Mouse (Mus musculus) cortical plate, adult 2 months (tissue): Measurements from ENCODE around the gene Sema4g. TPM values are rescaled to one million over a fixed set of nuclear protein-coding genes. Genes with fewer than 3 reads are reported as not detected.

Experiments
- H3K27ac ChIP-seq: fragments of 200-500 bp; 2 replicates; pipeline ENCODE4 v1.5.1; 2012; ENCODE audit warnings: low read length, control low read depth, inconsistent platforms; ENCODE audit not compliant: insufficient read depth
- H3K4me1 ChIP-seq: fragments of 200-500 bp; 2 replicates; pipeline ENCODE4 v1.6.1; 2011; ENCODE audit warnings: low read length; ENCODE audit not compliant: control insufficient read depth, insufficient read depth
- H3K4me3 ChIP-seq: fragments of 200-500 bp; 2 replicates; pipeline ENCODE4 v1.5.1; 2011; ENCODE audit warnings: mild to moderate bottlenecking, low read length, control low read depth; ENCODE audit not compliant: insufficient read depth
- CTCF ChIP-seq: fragments of 200-500 bp; IDR thresholded peaks from 2 replicates; pipeline ENCODE4 v1.5.1; 2011; ENCODE audit warnings: mild to moderate bottlenecking, control low read depth, low read length; ENCODE audit not compliant: insufficient read depth; ENCODE audit errors: extremely low read depth
- POLR2A ChIP-seq: fragments of 200-500 bp; IDR thresholded peaks from 2 replicates; pipeline ENCODE4 v1.6.1; 2011; ENCODE audit warnings: mild to moderate bottlenecking, low read length, control low read depth; ENCODE audit not compliant: insufficient read depth; ENCODE audit errors: extremely low read depth
- polyA plus RNA-seq: library from polyadenylated mRNA; depleted of rRNA; stranded (reverse); fragments of >200 nt; gene quantifications from 2 replicates; pipeline ENCODE4 v1.2.3, GENCODE M21; 2012; rRNA removed

Sema4g gene
- polyA plus RNA-seq = 26.5 and 27.8 TPM in 2 replicates

GRCm38 (mm10) chr19:44988831-44989566 is at the start of gene Sema4g:
Gene Sema4g (plus strand): TSS chr19:44989101.
- TF ChIP-seq POLR2A = no peak
- TF ChIP-seq CTCF = no peak

GRCm38 (mm10) chr19:44959633-44960032 is 29.3 kb upstream of the Sema4g start:
- TF ChIP-seq POLR2A = no peak
- TF ChIP-seq CTCF = no peak
- H3K27ac ChIP-seq = no peak overlapping the region
- no peak overlapping the region for H3K4me3 ChIP-seq
- no peaks in the 10 kb centered on the region for H3K4me1 ChIP-seq

More at GRCm38 (mm10) chr19:44988831-44989566, at the start of gene Sema4g:
- Histone ChIP-seq H3K27ac (no peak within 1 kb of the TSS), H3K4me3 (peak within 1 kb of the TSS; percentile 59), H3K4me1 (peaks cover 5% of the 10 kb centered on the region; the same call in 1 of the 2 replicates)

- Histone ChIP-seq H3K4me1 (no peaks in the 10 kb centered on the region), H3K4me3 (no peak overlapping the region), H3K27ac (no peak overlapping the region)
- TF ChIP-seq POLR2A (no peak), CTCF (no peak)
Measured at GRCm38 (mm10) chr19:44965978-44966377, 22.9 kb upstream of the Sema4g start.

- no peak for TF ChIP-seq CTCF
- TF ChIP-seq POLR2A = no peak
- no peak overlapping the region for H3K4me3 ChIP-seq
- no peak overlapping the region for H3K27ac ChIP-seq
- H3K4me1 ChIP-seq = no peaks in the 10 kb centered on the region
Measured at GRCm38 (mm10) chr19:44968329-44968728, 20.6 kb upstream of the Sema4g start.

GRCm38 (mm10) chr19:44976636-44977035 is 12.3 kb upstream of the Sema4g start:
- no peak for TF ChIP-seq POLR2A
- no peak for TF ChIP-seq CTCF
- H3K27ac ChIP-seq = no peak overlapping the region
- no peaks in the 10 kb centered on the region for H3K4me1 ChIP-seq
- H3K4me3 ChIP-seq = no peak overlapping the region

- Histone ChIP-seq H3K27ac (no peak overlapping the region), H3K4me1 (no peaks in the 10 kb centered on the region), H3K4me3 (no peak overlapping the region)
- no peak for TF ChIP-seq POLR2A
- no peak for TF ChIP-seq CTCF
Measured at GRCm38 (mm10) chr19:44977148-44977547, 11.8 kb upstream of the Sema4g start.

GRCm38 (mm10) chr19:44980787-44981186 is 8.1 kb upstream of the Sema4g start:
- Histone ChIP-seq H3K27ac (peak overlapping the region; percentile 50; the same call in 1 of the 2 replicates), H3K4me1 (no peaks in the 10 kb centered on the region), H3K4me3 (no peak overlapping the region)
- TF ChIP-seq POLR2A (no peak), CTCF (no peak)

- TF ChIP-seq POLR2A (no peak), CTCF (no peak)
- no peaks in the 10 kb centered on the region for H3K4me1 ChIP-seq
- H3K27ac ChIP-seq = no peak overlapping the region
- H3K4me3 ChIP-seq = no peak overlapping the region
Measured at GRCm38 (mm10) chr19:44982477-44983115, 6.3 kb upstream of the Sema4g start.

- TF ChIP-seq CTCF (no peak), POLR2A (no peak)
- no peak overlapping the region for H3K27ac ChIP-seq
- peaks cover 2% of the 10 kb centered on the region; the same call in 1 of the 2 replicates for H3K4me1 ChIP-seq
- no peak overlapping the region for H3K4me3 ChIP-seq
Measured at GRCm38 (mm10) chr19:44983366-44983765, 5.5 kb upstream of the Sema4g start.

GRCm38 (mm10) chr19:44984420-44984819 is 4.5 kb upstream of the Sema4g start:
- H3K27ac ChIP-seq = no peak overlapping the region
- peaks cover 5% of the 10 kb centered on the region; the same call in 1 of the 2 replicates for H3K4me1 ChIP-seq
- H3K4me3 ChIP-seq = no peak overlapping the region
- TF ChIP-seq CTCF (no peak), POLR2A (no peak)
